Mouse (Mus musculus) thymus, adult 2 months (tissue): ENCODE measurements at regions not wholly inside any gene's neighbourhood (a gene's known extent, or its start where the extent isn't known, plus 50 kb on each side); places are given as distances from the start of the nearest gene placed in this dataset.

Source experiments
- CTCF ChIP-seq: fragments of 200-500 bp; IDR thresholded peaks from 2 replicates; pipeline ENCODE4 v1.5.1; 2012; ENCODE audit warnings: mild to moderate bottlenecking, control low read depth, low read length, moderate library complexity, borderline replicate concordance; ENCODE audit not compliant: control insufficient read depth, poor library complexity, insufficient read depth; ENCODE audit errors: extremely low read depth
- POLR2A ChIP-seq: fragments of 200-500 bp; IDR thresholded peaks from 2 replicates; pipeline ENCODE4 v1.6.1; 2012; ENCODE audit warnings: mild to moderate bottlenecking, low read length, control low read depth, moderate library complexity; ENCODE audit not compliant: control insufficient read depth, poor library complexity, insufficient read depth; ENCODE audit errors: extremely low read depth

- TF ChIP-seq CTCF (no peak), POLR2A (no peak)
Observed at GRCm38 (mm10) chr17:4876431-4876830, 117.7 kb upstream of the Arid1b start.
